Mouse (Mus musculus): Measurements from ENCODE around the gene Plagl2. TPM values are rescaled to one million over a fixed set of nuclear protein-coding genes. Genes with fewer than 3 reads are reported as not detected.

Plagl2 gene
- polyA plus RNA-seq, 1 experiment from 2014 or later: 20.4 TPM

Other genes starting within 250 kb of the Plagl2 start
- gene Pdrg1, start 226.0 kb downstream of the Plagl2 start, polyA plus RNA-seq (2016; fragmentation: Nextera tagmentation; extraction: Ambion mirVana): 128 and 129 TPM in 2 replicates
- 0.97 and 1.5 TPM in 2 replicates for gene Xkr7, start 209.6 kb downstream of the Plagl2 start, polyA plus RNA-seq (2016; fragmentation: Nextera tagmentation; extraction: Ambion mirVana)
- 2.6 and 2.7 TPM in 2 replicates for gene Ccm2l, start 175.5 kb downstream of the Plagl2 start, polyA plus RNA-seq (2016; fragmentation: Nextera tagmentation; extraction: Ambion mirVana)
- 1.8 and 2.4 TPM in 2 replicates for gene Hck, start 133.0 kb downstream of the Plagl2 start, polyA plus RNA-seq (2016; fragmentation: Nextera tagmentation; extraction: Ambion mirVana)
- 84.0 and 90.2 TPM in 2 replicates for gene Tm9sf4, start 80.1 kb downstream of the Plagl2 start, polyA plus RNA-seq (2016; fragmentation: Nextera tagmentation; extraction: Ambion mirVana)
- 10.4 and 11.7 TPM in 2 replicates for gene Tspyl3, start 16.0 kb downstream of the Plagl2 start, polyA plus RNA-seq (2016; fragmentation: Nextera tagmentation; extraction: Ambion mirVana)
- gene Pofut1, start 107 bp upstream of the Plagl2 start, polyA plus RNA-seq (2016; fragmentation: Nextera tagmentation; extraction: Ambion mirVana): 6.2 and 6.4 TPM in 2 replicates
- 12.4 and 12.5 TPM in 2 replicates for gene Kif3b, start 50.0 kb upstream of the Plagl2 start, polyA plus RNA-seq (2016; fragmentation: Nextera tagmentation; extraction: Ambion mirVana)
- gene Asxl1, start 104.4 kb upstream of the Plagl2 start, polyA plus RNA-seq (2016; fragmentation: Nextera tagmentation; extraction: Ambion mirVana): 16.4 and 18.2 TPM in 2 replicates